In genomic region chr9:120620409-120620745, GRCm38 (mm10) we compare ENCODE assay signal across 15 mouse cellular contexts. TPM values are rescaled to one million over a fixed set of nuclear protein-coding genes. Genes with fewer than 3 reads are reported as not detected.
DNase-seq lines count a peak whose midpoint lies in the region; ATAC-seq lines count a peak whose summit lies in the region.
"Had no signal": no experiment of that assay in that cellular context is flagged by ENCODE, and none has a peak within 500 bp of the region (broad histone marks: within the 10 kb centered on the region; RNA-seq: fewer than 3 reads in every experiment).

No protein-coding gene starts in this region.

- ATAC-seq in heart, embryonic 12.5 days (ENCODE audit: insufficient number of reproducible peaks, low FRiP score) = no peak
- peak; percentile 3; the same call in 1 of the 2 replicates for ATAC-seq in forebrain, embryonic 11.5 days (replicated peaks; ENCODE audit: low FRiP score)
- ATAC-seq in hindbrain, embryonic 12.5 days (ENCODE audit: low FRiP score) = no peak
- no peak for ATAC-seq in midbrain, embryonic 14.5 days (ENCODE audit: low FRiP score, low TSS enrichment)
- ATAC-seq: liver, embryonic 12.5 days had no signal

- 17% methylated on average over 4 of the region's 4 CpGs for WGBS in heart, embryonic 12.5 days
- WGBS in forebrain, embryonic 11.5 days = 15% methylated on average over 4 of the region's 4 CpGs
- WGBS in hindbrain, embryonic 12.5 days = 16% methylated on average over 4 of the region's 4 CpGs
- WGBS in midbrain, embryonic 14.5 days = 6% methylated on average over 4 of the region's 4 CpGs

- peaks cover 13% of the 10 kb centered on the region for H3K4me1 ChIP-seq in heart, embryonic 12.5 days (replicated peaks)
- H3K4me1 ChIP-seq in forebrain, embryonic 11.5 days (replicated peaks; ENCODE audit: control insufficient read depth, insufficient read depth, low read length) = peaks cover 18% of the 10 kb centered on the region
- H3K4me1 ChIP-seq in hindbrain, embryonic 12.5 days = peaks cover 25% of the 10 kb centered on the region
- H3K4me1 ChIP-seq in midbrain, embryonic 14.5 days (ENCODE audit: control insufficient read depth, insufficient read depth, low read length) = peaks cover 28% of the 10 kb centered on the region
- H3K4me1 ChIP-seq: liver, embryonic 12.5 days had no signal

- H3K9ac ChIP-seq in heart, embryonic 12.5 days = no peak overlapping the region
- H3K9ac ChIP-seq in forebrain, embryonic 11.5 days (ENCODE audit: low read length) = peak overlapping the region; percentile 54; the same call in 1 of the 2 replicates
- H3K9ac ChIP-seq in hindbrain, embryonic 12.5 days = no peak overlapping the region
- H3K9ac ChIP-seq in midbrain, embryonic 14.5 days (replicated peaks; ENCODE audit: low read length) = peak overlapping the region; percentile 43; the same call in 1 of the 2 replicates
- H3K9ac ChIP-seq: embryonic facial prominence, embryonic 15.5 days; intestine, embryonic 15.5 days; liver, embryonic 12.5 days; lung, embryonic 15.5 days had no signal

- no peak overlapping the region for H3K4me3 ChIP-seq in heart, embryonic 12.5 days
- H3K4me3 ChIP-seq in forebrain, embryonic 11.5 days (ENCODE audit: low read depth, low read length) = no peak overlapping the region
- no peak overlapping the region for H3K4me3 ChIP-seq in hindbrain, embryonic 12.5 days
- no peak overlapping the region for H3K4me3 ChIP-seq in midbrain, embryonic 14.5 days (replicated peaks; ENCODE audit: low read depth, low read length)
- H3K4me3 ChIP-seq: liver, embryonic 12.5 days; lung, embryonic 15.5 days; myocyte had no signal

- 0 out of 2 replicates have a peak overlapping the region, but pooled peaks have one; percentile 81 for H3K4me2 ChIP-seq in heart, embryonic 12.5 days
- H3K4me2 ChIP-seq in forebrain, embryonic 11.5 days (ENCODE audit: low read depth, low read length, severe bottlenecking) = no peak overlapping the region; the same call in 1 of the 2 replicates
- peak overlapping the region; percentile 50; the same call in 1 of the 2 replicates for H3K4me2 ChIP-seq in hindbrain, embryonic 12.5 days (replicated peaks)
- peak overlapping the region; percentile 45 for H3K4me2 ChIP-seq in midbrain, embryonic 14.5 days (ENCODE audit: low read length)

- H3K9me3 ChIP-seq in heart, embryonic 12.5 days (replicated peaks) = peaks cover 13% of the 10 kb centered on the region
- H3K9me3 ChIP-seq in forebrain, embryonic 11.5 days (ENCODE audit: control insufficient read depth, low read length) = peaks cover 2% of the 10 kb centered on the region; the same call in 1 of the 2 replicates
- H3K9me3 ChIP-seq in hindbrain, embryonic 12.5 days (replicated peaks) = peaks cover 26% of the 10 kb centered on the region
- H3K9me3 ChIP-seq in midbrain, embryonic 14.5 days (ENCODE audit: control insufficient read depth, low read length) = peaks cover 20% of the 10 kb centered on the region
- H3K9me3 ChIP-seq: embryonic facial prominence, embryonic 15.5 days; intestine, embryonic 15.5 days; liver, embryonic 12.5 days; lung, embryonic 15.5 days had no signal

- no peak for DNase-seq in heart, adult 8-10 months (ENCODE audit: low spot score)
- DNase-seq in forebrain, embryonic 11.5 days (ENCODE audit: low spot score) = peak; percentile 52
- DNase-seq in midbrain, embryonic 14.5 days = no peak
- DNase-seq in adrenal gland, adult 18-20 months (ENCODE audit: low spot score in 2 of 2) = no peak
- DNase-seq in T-cell, adult 2 months (ENCODE audit: low spot score) = no peak
- no peak for DNase-seq in ovary, postnatal 36 days (ENCODE audit: low spot score)
- DNase-seq: gastrocnemius, postnatal 36 days; kidney, postnatal 14 days had no signal

- peaks cover 22% of the 10 kb centered on the region for H3K27me3 ChIP-seq in heart, embryonic 12.5 days (replicated peaks)
- H3K27me3 ChIP-seq in forebrain, embryonic 11.5 days (ENCODE audit: control insufficient read depth, insufficient read depth, low read length) = no peaks in the 10 kb centered on the region
- H3K27me3 ChIP-seq in hindbrain, embryonic 12.5 days = no peaks in the 10 kb centered on the region
- H3K27me3 ChIP-seq in midbrain, embryonic 14.5 days (ENCODE audit: control insufficient read depth, insufficient read depth, low read length) = no peaks in the 10 kb centered on the region
- H3K27me3 ChIP-seq: embryonic facial prominence, embryonic 15.5 days; intestine, embryonic 15.5 days had no signal

- no peak overlapping the region for H3K27ac ChIP-seq in heart, embryonic 12.5 days (ENCODE audit: poor library complexity, severe bottlenecking)
- H3K27ac ChIP-seq in forebrain, embryonic 11.5 days (ENCODE audit: low read depth, low read length) = peak overlapping the region; percentile 95
- peak overlapping the region; percentile 85 for H3K27ac ChIP-seq in hindbrain, embryonic 12.5 days
- peak overlapping the region; percentile 93 for H3K27ac ChIP-seq in midbrain, embryonic 14.5 days (replicated peaks; ENCODE audit: low read depth, low read length)
- H3K27ac ChIP-seq: embryonic facial prominence, embryonic 15.5 days; intestine, embryonic 15.5 days; liver, embryonic 12.5 days; lung, embryonic 15.5 days had no signal

- no peaks in the 10 kb centered on the region for H3K36me3 ChIP-seq in heart, embryonic 12.5 days
- H3K36me3 ChIP-seq in forebrain, embryonic 11.5 days (ENCODE audit: control insufficient read depth, insufficient read depth, low read length) = no peaks in the 10 kb centered on the region
- H3K36me3 ChIP-seq in hindbrain, embryonic 12.5 days = no peaks in the 10 kb centered on the region
- no peaks in the 10 kb centered on the region for H3K36me3 ChIP-seq in midbrain, embryonic 14.5 days (ENCODE audit: control insufficient read depth, insufficient read depth, low read length)
- H3K36me3 ChIP-seq: embryonic facial prominence, embryonic 15.5 days; intestine, embryonic 15.5 days; liver, embryonic 12.5 days; lung, embryonic 15.5 days had no signal

RNA-seq across cellular contexts. Expression of gene Rpl14, which starts 49.1 kb away (rescaled TPM):
- 476 and 492 TPM in 2 replicates for polyA plus RNA-seq in heart, embryonic 12.5 days (2016; fragmentation: Nextera tagmentation; extraction: Ambion mirVana)
- 100 to 1,000 TPM; 266 to 316 (median 288) TPM for total RNA-seq in heart, adult 8-10 months (2022)
- polyA plus RNA-seq in forebrain, embryonic 11.5 days (2014; fragmentation: Nextera tagmentation; extraction: Ambion mirVana) = 772 and 838 TPM in 2 replicates
- polyA plus RNA-seq in hindbrain, embryonic 12.5 days (2016; fragmentation: Nextera tagmentation; extraction: Ambion mirVana) = 564 and 574 TPM in 2 replicates
- polyA plus RNA-seq in midbrain, embryonic 14.5 days (2014; fragmentation: Nextera tagmentation; extraction: Ambion mirVana) = 523 and 525 TPM in 2 replicates
- total RNA-seq in adrenal gland, adult 18-20 months (2021) = 100 to 1,000 TPM; 472 to 530 TPM

Comparison
In these comparisons a context has a peak if more than half of its experiments do, and no peak if none do; other contexts are left out.
1. H3K9ac ChIP-seq: peak in forebrain, embryonic 11.5 days (single experiment) and midbrain, embryonic 14.5 days (single experiment); none in heart, embryonic 12.5 days (single experiment) and hindbrain, embryonic 12.5 days (single experiment).